ENCODE assay signal across 28 mouse cellular contexts in the genomic region with DNA sequence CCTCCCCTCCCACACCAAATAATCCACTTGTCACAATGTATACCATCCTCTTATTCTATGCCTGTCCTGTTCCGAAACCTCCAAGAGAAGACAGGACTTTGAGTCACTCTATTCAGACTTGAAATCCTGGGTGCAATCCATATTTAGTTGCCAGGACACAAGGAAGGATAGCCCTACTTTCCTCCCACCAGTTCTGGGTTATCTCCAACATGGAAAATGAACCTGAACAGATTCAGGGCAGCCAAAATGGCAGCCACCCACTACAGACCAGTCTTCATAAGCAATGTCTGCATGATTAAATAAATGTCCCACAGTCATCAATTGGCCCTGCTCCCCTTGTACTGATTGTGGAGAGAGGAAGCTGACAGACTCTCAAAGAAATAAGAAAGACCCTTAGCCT.
DNase-seq lines count a peak whose midpoint lies in the region; ATAC-seq and TF ChIP-seq lines count a peak whose summit lies in the region.
"Had no signal": no experiment of that assay in that cellular context is flagged by ENCODE, and none has a peak within 500 bp of the region (broad histone marks: within the 10 kb centered on the region; RNA-seq: fewer than 3 reads in every experiment).

No protein-coding gene starts in this region.

- peak overlapping the region; percentile 64 for H3K27ac ChIP-seq in layer of hippocampus, adult 2 months
- H3K27ac ChIP-seq in liver, embryonic 11.5 days (ENCODE audit: low read depth, low read length): no peak overlapping the region
- H3K27ac ChIP-seq: forebrain, embryonic 13.5 days; heart, adult 2 months; hindbrain, embryonic 15.5 days; kidney, postnatal 0 days; limb, embryonic 12.5 days; liver, embryonic 12.5 days; midbrain, embryonic 10.5 days; neural tube, embryonic 13.5 days had no signal

- no peak overlapping the region for H3K4me2 ChIP-seq in liver, embryonic 11.5 days
- H3K4me2 ChIP-seq: forebrain, embryonic 13.5 days; hindbrain, embryonic 15.5 days; limb, embryonic 12.5 days; liver, embryonic 12.5 days; neural tube, embryonic 13.5 days had no signal

- no peak overlapping the region for H3K4me3 ChIP-seq in layer of hippocampus, adult 2 months
- H3K4me3 ChIP-seq in liver, embryonic 11.5 days (ENCODE audit: low read depth, low read length): no peak overlapping the region
- H3K4me3 ChIP-seq: forebrain, embryonic 13.5 days; heart, adult 2 months; hindbrain, embryonic 15.5 days; limb, embryonic 12.5 days; liver, embryonic 12.5 days; midbrain, embryonic 10.5 days; myocyte; neural tube, embryonic 13.5 days had no signal

- no peaks in the 10 kb centered on the region for H3K9me3 ChIP-seq in liver, embryonic 11.5 days (ENCODE audit: control insufficient read depth, low read length)
- H3K9me3 ChIP-seq: forebrain, embryonic 13.5 days; hindbrain, embryonic 15.5 days; limb, embryonic 12.5 days; liver, embryonic 12.5 days; midbrain, embryonic 10.5 days; neural tube, embryonic 13.5 days had no signal

- H3K4me1 ChIP-seq in liver, embryonic 11.5 days (replicated peaks; ENCODE audit: control insufficient read depth, insufficient read depth, low read length): no peaks in the 10 kb centered on the region
- H3K4me1 ChIP-seq: forebrain, embryonic 13.5 days; hindbrain, embryonic 15.5 days; liver, embryonic 12.5 days; midbrain, embryonic 10.5 days; neural tube, embryonic 13.5 days had no signal

- H3K9ac ChIP-seq in liver, embryonic 11.5 days (ENCODE audit: low read depth, low read length): no peak overlapping the region
- H3K9ac ChIP-seq: forebrain, embryonic 13.5 days; hindbrain, embryonic 15.5 days; limb, embryonic 12.5 days; liver, embryonic 12.5 days; neural tube, embryonic 13.5 days had no signal

- 80% methylated on average over 1 of the region's 1 CpGs for WGBS in liver, embryonic 11.5 days

- DNase-seq in cerebellum, postnatal 14 days: peak; percentile 25 to 59
- no peak for DNase-seq in cerebellum, postnatal 25 days
- DNase-seq in layer of hippocampus, adult 2 months (ENCODE audit: low spot score in 2 of 2): peak in 1 of 2 experiments; percentile 15
- DNase-seq in layer of hippocampus, postnatal 14 days (ENCODE audit: low spot score in 2 of 2): no peak
- peak; percentile 32 to 35 for DNase-seq in right cerebral cortex, postnatal 36 days (ENCODE audit: low spot score in 2 of 2)
- DNase-seq in right cerebral cortex, postnatal 10 days (ENCODE audit: low spot score in 2 of 2): no peak
- DNase-seq in spleen, adult 12 weeks (ENCODE audit: low spot score): no peak
- no peak for DNase-seq in liver, embryonic 11.5 days (ENCODE audit: low spot score)
- DNase-seq: adrenal gland, adult 2 months; cerebellum, adult 11-12 months; gastrocnemius, postnatal 25 days; heart, adult 2 months; heart, postnatal 36 days; kidney, adult 2 months; lung, adult 18-20 months; lung, postnatal 10 days; thymus, postnatal 14 days had no signal

- TF ChIP-seq CTCF in layer of hippocampus, adult 2 months (conservative IDR thresholded peaks at IDR 0.05): no peak

- no peaks in the 10 kb centered on the region for H3K27me3 ChIP-seq in liver, embryonic 11.5 days (replicated peaks; ENCODE audit: control insufficient read depth, insufficient read depth, low read length)
- H3K27me3 ChIP-seq: forebrain, embryonic 13.5 days; hindbrain, embryonic 15.5 days; limb, embryonic 12.5 days; liver, embryonic 12.5 days; neural tube, embryonic 13.5 days; Patski had no signal

- H3K36me3 ChIP-seq in liver, embryonic 11.5 days (ENCODE audit: control insufficient read depth, insufficient read depth, low read length): no peaks in the 10 kb centered on the region
- H3K36me3 ChIP-seq: hindbrain, embryonic 15.5 days; limb, embryonic 12.5 days; liver, embryonic 12.5 days; midbrain, embryonic 10.5 days; neural tube, embryonic 13.5 days had no signal

- ATAC-seq in liver, embryonic 11.5 days (replicated peaks; ENCODE audit: low FRiP score): no peak
- ATAC-seq: CD4-positive, CD25-positive, alpha-beta regulatory T cell, adult 4 months; forebrain, embryonic 13.5 days; liver, embryonic 12.5 days; midbrain, embryonic 16.5 days; Patski had no signal

Comparison
In these comparisons a context has a peak if more than half of its experiments do, and no peak if none do; other contexts are left out.
1. DNase-seq: peak in cerebellum, postnatal 14 days (2 of 2) and right cerebral cortex, postnatal 36 days (2 of 2); none in cerebellum, postnatal 25 days (0 of 2), layer of hippocampus, postnatal 14 days (0 of 2), right cerebral cortex, postnatal 10 days (0 of 2), spleen, adult 12 weeks (single experiment) and liver, embryonic 11.5 days (single experiment).